In genomic region chr16:33829301-33829831, GRCm38 (mm10) we compare ENCODE assay signal across 8 mouse cellular contexts. TPM values are rescaled to one million over a fixed set of nuclear protein-coding genes. Genes with fewer than 3 reads are reported as not detected.
A peak's percentile ranks its signal among the peaks of the same experiment; 100 is the strongest.
DNase-seq lines count a peak whose midpoint lies in the region; ATAC-seq and TF ChIP-seq lines count a peak whose summit lies in the region.

Gene Itgb5 (plus strand): TSS chr16:33829665.

- H3K4me3 ChIP-seq in cerebellum, adult 2 months (replicated peaks; ENCODE audit: insufficient read depth, low read depth, low read length), result peak within 1 kb of the TSS; percentile 61
- H3K4me3 ChIP-seq in hindbrain, embryonic 10.5 days, result peak within 1 kb of the TSS; percentile 86
- H3K4me3 ChIP-seq in lung, embryonic 15.5 days, result peak within 1 kb of the TSS; percentile 94

- peak; percentile 78 for DNase-seq in adipocyte (ENCODE audit: low spot score)
- DNase-seq in cerebellum, adult 2 months, result peak; percentile 81 to 83
- DNase-seq in frontal cortex, adult 2 months (ENCODE audit: extremely low spot score in 1 of 2, low spot score in 1 of 2), result peak in 1 of 2 experiments; percentile 25
- peak; percentile 76 for DNase-seq in hindbrain, embryonic 10.5 days (ENCODE audit: low spot score)
- DNase-seq in layer of hippocampus, adult 9-11 months, result peak; percentile 62
- DNase-seq in ovary, postnatal 10 days (ENCODE audit: low spot score), result peak; percentile 75

- peak; percentile 28; the same call in 1 of the 2 replicates for TF ChIP-seq POLR2A in cerebellum, adult 2 months (IDR thresholded peaks at IDR 0.05; ENCODE audit: borderline replicate concordance, insufficient read depth, low read length)

- H3K9ac ChIP-seq in lung, embryonic 15.5 days, result peak within 1 kb of the TSS; percentile 78

- H3K4me1 ChIP-seq in cerebellum, adult 2 months (ENCODE audit: control insufficient read depth, insufficient read depth, low read length), result peaks cover 3% of the 10 kb centered on the region; the same call in 1 of the 2 replicates
- H3K4me1 ChIP-seq in hindbrain, embryonic 10.5 days (replicated peaks), result peaks cover 45% of the 10 kb centered on the region
- H3K4me1 ChIP-seq in lung, embryonic 15.5 days, result peaks cover 32% of the 10 kb centered on the region

- peak within 1 kb of the TSS; percentile 93 for H3K4me2 ChIP-seq in lung, embryonic 15.5 days

- TF ChIP-seq CTCF in cerebellum, adult 2 months (IDR thresholded peaks at IDR 0.05; ENCODE audit: borderline replicate concordance, insufficient read depth, low read depth, low read length), result no peak

- 0 out of 2 replicates have a peak, but pooled peaks cover 2% of the 10 kb centered on the region for H3K27me3 ChIP-seq in cerebellum, adult 2 months (ENCODE audit: control insufficient read depth, insufficient read depth, low read length)
- H3K27me3 ChIP-seq in hindbrain, embryonic 10.5 days (ENCODE audit: insufficient read depth, poor library complexity, severe bottlenecking), result peaks cover 62% of the 10 kb centered on the region
- H3K27me3 ChIP-seq in lung, embryonic 15.5 days, result peaks cover 9% of the 10 kb centered on the region

- H3K36me3 ChIP-seq in hindbrain, embryonic 10.5 days, result no peaks in the 10 kb centered on the region
- H3K36me3 ChIP-seq in lung, embryonic 15.5 days, result no peaks in the 10 kb centered on the region

- ATAC-seq in lung, embryonic 15.5 days (ENCODE audit: borderline replicate concordance, extremely low read depth, low FRiP score, low TSS enrichment), result peak; percentile 85
- ATAC-seq in activated CD4-positive, CD25-positive, alpha-beta regulatory T cell, adult 4 months, result no peak

- H3K27ac ChIP-seq in cerebellum, adult 2 months (ENCODE audit: insufficient read depth, low read length), result peak within 1 kb of the TSS; percentile 19; the same call in 1 of the 2 replicates
- peak within 1 kb of the TSS; percentile 88 for H3K27ac ChIP-seq in hindbrain, embryonic 10.5 days
- H3K27ac ChIP-seq in lung, embryonic 15.5 days, result peak within 1 kb of the TSS; percentile 87

- H3K9me3 ChIP-seq in hindbrain, embryonic 10.5 days, result no peaks in the 10 kb centered on the region
- no peaks in the 10 kb centered on the region for H3K9me3 ChIP-seq in lung, embryonic 15.5 days

- WGBS in cerebellum, adult 2 months, result under 1% methylated on average over 43 of the region's 43 CpGs
- under 1% methylated on average over 43 of the region's 43 CpGs for WGBS in hindbrain, embryonic 10.5 days
- WGBS in lung, embryonic 15.5 days, result 0% methylated on average over 35 of the region's 43 CpGs

RNA-seq across cellular contexts. Expression of gene Itgb5, which starts in this region (rescaled TPM):
- 59.0 and 66.8 TPM in 2 replicates for polyA plus RNA-seq in cerebellum, adult 2 months (2012; rRNA removed)
- 36.6 and 42.4 TPM in 2 replicates for polyA plus RNA-seq in frontal cortex, adult 2 months (2012; rRNA removed)
- polyA plus RNA-seq in hindbrain, embryonic 10.5 days (2016; fragmentation: Nextera tagmentation; extraction: Ambion mirVana), result 24.2 and 30.3 TPM in 2 replicates
- 49.8 and 51.3 TPM in 2 replicates for polyA plus RNA-seq in lung, embryonic 15.5 days (2015; fragmentation: Nextera tagmentation; extraction: Ambion mirVana)
- polyA plus RNA-seq in activated CD4-positive, CD25-positive, alpha-beta regulatory T cell, adult 4 months (2017; shearing (Covaris generic)), result 1 to 10 TPM in 1 of 2 experiments, under 1 TPM in 1; 0.85 to 1.6 TPM

Comparison
In these comparisons a context has a peak if more than half of its experiments do, and no peak if none do; other contexts are left out.
1. H3K27ac ChIP-seq: peak in every context shown above with its lines; median percentile 88 in hindbrain, embryonic 10.5 days; 87 in lung, embryonic 15.5 days; 19 in cerebellum, adult 2 months.